Mouse (Mus musculus) megakaryocyte, embryonic 14.5 days (primary cell): ENCODE data around the gene Dusp7.

Source experiments
- FLI1 ChIP-seq: IDR thresholded peaks from 2 replicates; pipeline ENCODE4 v1.6.1; 2012; ENCODE audit warnings: low read length, inconsistent platforms, mixed read lengths
- GATA1 ChIP-seq: IDR thresholded peaks from 3 replicates; pipeline ENCODE4 v1.6.1; 2012; ENCODE audit warnings: mixed read lengths, low read length, inconsistent platforms, borderline replicate concordance

GRCm38 (mm10) chr9:106369801-106370485, 1.5 kb downstream of the Dusp7 start:
- TF ChIP-seq GATA1 = no peak
- TF ChIP-seq FLI1 = no peak
